Mouse (Mus musculus): ENCODE measurements around the gene Kalrn. TPM values are rescaled to one million over a fixed set of nuclear protein-coding genes. Genes with fewer than 3 reads are reported as not detected.

The Kalrn gene
- polyA plus RNA-seq, 1 experiment from 2014 or later: 14.0 TPM

- H3K9me3 ChIP-seq: no peaks in the 10 kb centered on the region
- H3K4me2 ChIP-seq (replicated peaks): no peak overlapping the region
- no peak overlapping the region for H3K9ac ChIP-seq
- no peak for ATAC-seq (ENCODE audit: low FRiP score, low read depth)
- WGBS: 85% methylated on average over 6 of the region's 6 CpGs
- H3K36me3 ChIP-seq: peaks cover 24% of the 10 kb centered on the region
- no peak overlapping the region for H3K27ac ChIP-seq
- no peak overlapping the region for H3K4me3 ChIP-seq
- H3K27me3 ChIP-seq: no peaks in the 10 kb centered on the region
- H3K4me1 ChIP-seq: no peaks in the 10 kb centered on the region
Measured at GRCm38 (mm10) chr16:34294568-34294967, 278.8 kb downstream of the Kalrn start.

GRCm38 (mm10) chr16:34293675-34294074, 279.7 kb downstream of the Kalrn start:
- Histone ChIP-seq H3K4me2 (replicated peaks) (no peak overlapping the region), H3K9me3 (no peaks in the 10 kb centered on the region), H3K36me3 (peaks cover 20% of the 10 kb centered on the region), H3K4me3 (no peak overlapping the region), H3K27me3 (no peaks in the 10 kb centered on the region), H3K9ac (no peak overlapping the region), H3K27ac (no peak overlapping the region), H3K4me1 (no peaks in the 10 kb centered on the region)
- WGBS: 91% methylated on average over 2 of the region's 2 CpGs
- no peak for ATAC-seq (ENCODE audit: low FRiP score, low read depth)

GRCm38 (mm10) chr16:34289583-34289982, 283.7 kb downstream of the Kalrn start:
- H3K4me2 ChIP-seq (replicated peaks): no peak overlapping the region
- H3K9me3 ChIP-seq: no peaks in the 10 kb centered on the region
- no peak overlapping the region for H3K27ac ChIP-seq
- H3K36me3 ChIP-seq: peaks cover 20% of the 10 kb centered on the region
- H3K4me1 ChIP-seq: no peaks in the 10 kb centered on the region
- H3K9ac ChIP-seq: no peak overlapping the region
- ATAC-seq (ENCODE audit: low FRiP score, low read depth): no peak
- no peak overlapping the region for H3K4me3 ChIP-seq
- H3K27me3 ChIP-seq: no peaks in the 10 kb centered on the region
- WGBS: 49% methylated on average over 7 of the region's 7 CpGs

GRCm38 (mm10) chr16:34282026-34282425, 291.3 kb downstream of the Kalrn start:
- no peaks in the 10 kb centered on the region for H3K27me3 ChIP-seq
- ATAC-seq (ENCODE audit: low FRiP score, low read depth): no peak
- WGBS: 89% methylated on average over 8 of the region's 8 CpGs

GRCm38 (mm10) chr16:34279654-34280383, 293.5 kb downstream of the Kalrn start:
- ATAC-seq (ENCODE audit: low FRiP score, low read depth): no peak
- peaks cover 11% of the 10 kb centered on the region for H3K4me1 ChIP-seq
- H3K4me3 ChIP-seq: no peak overlapping the region
- no peak overlapping the region for H3K9ac ChIP-seq
- no peak overlapping the region for H3K4me2 ChIP-seq (replicated peaks)
- no peak overlapping the region for H3K27ac ChIP-seq
- H3K27me3 ChIP-seq: no peaks in the 10 kb centered on the region
- 0 out of 2 replicates have a peak, but pooled peaks cover 4% of the 10 kb centered on the region for H3K36me3 ChIP-seq
- H3K9me3 ChIP-seq: no peaks in the 10 kb centered on the region
- 90% methylated on average over 7 of the region's 7 CpGs for WGBS

More at GRCm38 (mm10) chr16:34282026-34282425, 291.3 kb downstream of the Kalrn start:
- no peaks in the 10 kb centered on the region for H3K9me3 ChIP-seq
- no peak overlapping the region for H3K4me2 ChIP-seq (replicated peaks)
- 0 out of 2 replicates have a peak, but pooled peaks cover 4% of the 10 kb centered on the region for H3K36me3 ChIP-seq
- H3K4me3 ChIP-seq: no peak overlapping the region
- H3K9ac ChIP-seq: no peak overlapping the region
- H3K27ac ChIP-seq: no peak overlapping the region
- peaks cover 11% of the 10 kb centered on the region for H3K4me1 ChIP-seq

GRCm38 (mm10) chr16:34278249-34278790, 295.0 kb downstream of the Kalrn start:
- Histone ChIP-seq H3K4me1 (peaks cover 11% of the 10 kb centered on the region), H3K27me3 (no peaks in the 10 kb centered on the region), H3K4me3 (no peak overlapping the region), H3K4me2 (replicated peaks) (no peak overlapping the region), H3K9ac (no peak overlapping the region), H3K36me3 (0 out of 2 replicates have a peak, but pooled peaks cover 4% of the 10 kb centered on the region), H3K27ac (no peak overlapping the region), H3K9me3 (no peaks in the 10 kb centered on the region)
- ATAC-seq (ENCODE audit: low FRiP score, low read depth): no peak; the same call in 1 of the 2 replicates
- WGBS: 45% methylated on average over 4 of the region's 4 CpGs

- no peak overlapping the region for H3K9ac ChIP-seq
- H3K4me1 ChIP-seq: peaks cover 11% of the 10 kb centered on the region
- H3K4me2 ChIP-seq (replicated peaks): no peak overlapping the region
- H3K4me3 ChIP-seq: no peak overlapping the region
- H3K27ac ChIP-seq: no peak overlapping the region
- H3K27me3 ChIP-seq: no peaks in the 10 kb centered on the region
- 0 out of 2 replicates have a peak, but pooled peaks cover 4% of the 10 kb centered on the region for H3K36me3 ChIP-seq
- no peaks in the 10 kb centered on the region for H3K9me3 ChIP-seq
- no peak for ATAC-seq (ENCODE audit: low FRiP score, low read depth)
Measured at GRCm38 (mm10) chr16:34274607-34275006, 298.7 kb downstream of the Kalrn start.

GRCm38 (mm10) chr16:34271476-34271875, 301.9 kb downstream of the Kalrn start:
- Histone ChIP-seq H3K9me3 (no peaks in the 10 kb centered on the region), H3K36me3 (no peaks in the 10 kb centered on the region), H3K27me3 (no peaks in the 10 kb centered on the region), H3K9ac (no peak overlapping the region), H3K4me1 (no peaks in the 10 kb centered on the region), H3K27ac (no peak overlapping the region), H3K4me3 (no peak overlapping the region), H3K4me2 (replicated peaks) (no peak overlapping the region)
- WGBS: 88% methylated on average over 5 of the region's 5 CpGs
- no peak for ATAC-seq (ENCODE audit: low FRiP score, low read depth)

- Histone ChIP-seq H3K4me3 (no peak overlapping the region), H3K9me3 (no peaks in the 10 kb centered on the region), H3K27me3 (no peaks in the 10 kb centered on the region), H3K4me2 (replicated peaks) (no peak overlapping the region), H3K9ac (no peak overlapping the region), H3K27ac (no peak overlapping the region), H3K4me1 (no peaks in the 10 kb centered on the region), H3K36me3 (no peaks in the 10 kb centered on the region)
- WGBS: 88% methylated on average over 2 of the region's 2 CpGs
- ATAC-seq (ENCODE audit: low FRiP score, low read depth): no peak
Measured at GRCm38 (mm10) chr16:34270681-34271080, 302.7 kb downstream of the Kalrn start.

GRCm38 (mm10) chr16:34269642-34270041, 303.7 kb downstream of the Kalrn start:
- WGBS: 92% methylated on average over 8 of the region's 8 CpGs
- H3K4me3 ChIP-seq: no peak overlapping the region
- ATAC-seq (ENCODE audit: low FRiP score, low read depth): no peak
- no peaks in the 10 kb centered on the region for H3K36me3 ChIP-seq
- no peaks in the 10 kb centered on the region for H3K4me1 ChIP-seq
- no peak overlapping the region for H3K27ac ChIP-seq
- no peaks in the 10 kb centered on the region for H3K9me3 ChIP-seq
- H3K4me2 ChIP-seq (replicated peaks): no peak overlapping the region
- H3K27me3 ChIP-seq: no peaks in the 10 kb centered on the region
- no peak overlapping the region for H3K9ac ChIP-seq

GRCm38 (mm10) chr16:34267751-34268150, 305.6 kb downstream of the Kalrn start:
- no peak overlapping the region for H3K9ac ChIP-seq
- H3K4me3 ChIP-seq: no peak overlapping the region
- 97% methylated on average over 1 of the region's 1 CpGs for WGBS
- ATAC-seq (ENCODE audit: low FRiP score, low read depth): no peak
- no peaks in the 10 kb centered on the region for H3K27me3 ChIP-seq
- H3K4me2 ChIP-seq (replicated peaks): no peak overlapping the region
- no peak overlapping the region for H3K27ac ChIP-seq
- no peaks in the 10 kb centered on the region; the same call in 1 of the 2 replicates for H3K36me3 ChIP-seq
- H3K4me1 ChIP-seq: peaks cover 6% of the 10 kb centered on the region; the same call in 1 of the 2 replicates
- H3K9me3 ChIP-seq: no peaks in the 10 kb centered on the region

- Histone ChIP-seq H3K27ac (no peak overlapping the region), H3K9ac (no peak overlapping the region), H3K4me2 (replicated peaks) (no peak overlapping the region), H3K4me1 (peaks cover 15% of the 10 kb centered on the region; the same call in 1 of the 2 replicates), H3K9me3 (no peaks in the 10 kb centered on the region), H3K27me3 (no peaks in the 10 kb centered on the region), H3K4me3 (no peak overlapping the region), H3K36me3 (peaks cover 5% of the 10 kb centered on the region)
- ATAC-seq (ENCODE audit: low FRiP score, low read depth): no peak
- WGBS: 85% methylated on average over 3 of the region's 3 CpGs
Measured at GRCm38 (mm10) chr16:34264671-34265070, 308.7 kb downstream of the Kalrn start.
